Mouse (Mus musculus) CH12.LX (cell line): Measurements from ENCODE around the gene Wbp11. TPM values are rescaled to one million over a fixed set of nuclear protein-coding genes. Genes with fewer than 3 reads are reported as not detected.

Source experiments
- DNase-seq: peaks from one replicate; pipeline ENCODE4 v3.0.0-alpha.2; 2013; ENCODE audit errors: extremely low read depth
- H3K27ac ChIP-seq: 2 replicates; pipeline ENCODE4 v1.5.1; 2012; ENCODE audit warnings: low read depth, mild to moderate bottlenecking, control low read depth, moderate library complexity; ENCODE audit not compliant: insufficient read depth
- H3K27me3 ChIP-seq: replicated peaks from 2 replicates; pipeline ENCODE3; 2012; ENCODE audit warnings: inconsistent platforms
- H3K36me3 ChIP-seq, 2 experiments: replicated peaks in 1 of 2; 2 replicates each; pipeline versions ENCODE3 to v1.6.1; 2012; ENCODE audit warnings: inconsistent platforms in 1 of 2, low read length in 1 of 2, mild to moderate bottlenecking in 1 of 2, mixed read lengths in 1 of 2, moderate library complexity in 1 of 2; ENCODE audit not compliant: control insufficient read depth in 1 of 2, insufficient read depth in 1 of 2
- H3K4me1 ChIP-seq, 2 experiments: 2 replicates each; pipeline ENCODE4 v1.6.1; 2012; ENCODE audit warnings: inconsistent platforms in 1 of 2, moderate library complexity in 1 of 2; ENCODE audit not compliant: insufficient read depth in 2 of 2, control insufficient read depth in 1 of 2
- H3K4me2 ChIP-seq: 2 replicates; pipeline ENCODE4 v1.6.1; 2012; ENCODE audit warnings: low read depth, mild to moderate bottlenecking, control low read depth; ENCODE audit not compliant: poor library complexity, insufficient read depth, severe bottlenecking
- H3K4me3 ChIP-seq, 3 experiments: fragments of 150-350 bp in 1 of 3; sonication (generic) in 1 of 3; replicated peaks in 1 of 3; 2 replicates each; pipeline versions ENCODE3 to v1.5.1; 2011 to 2012; ENCODE audit warnings: low read depth in 2 of 3, low read length in 2 of 3, mild to moderate bottlenecking in 2 of 3, moderate library complexity in 2 of 3, control low read depth in 1 of 3, improper control_type of control experiment in 1 of 3, inconsistent platforms in 1 of 3, mixed read lengths in 1 of 3; ENCODE audit not compliant: poor library complexity in 1 of 3
- H3K79me2 ChIP-seq: replicated peaks from 2 replicates; pipeline ENCODE4 v1.6.1; 2012; ENCODE audit warnings: mild to moderate bottlenecking, moderate library complexity; ENCODE audit not compliant: control insufficient read depth, poor library complexity, insufficient read depth, severe bottlenecking; ENCODE audit errors: extremely low read depth
- H3K9ac ChIP-seq: 2 replicates; pipeline ENCODE4 v1.6.1; 2012; ENCODE audit warnings: low read depth, mild to moderate bottlenecking, control low read depth, moderate library complexity; ENCODE audit not compliant: insufficient read depth
- H3K9me3 ChIP-seq: replicated peaks from 2 replicates; pipeline ENCODE3; 2012; ENCODE audit warnings: low read length, inconsistent platforms, mixed read lengths
- BHLHE40 ChIP-seq: IDR thresholded peaks from 2 replicates; pipeline ENCODE4 v1.6.1; 2011; ENCODE audit warnings: mild to moderate bottlenecking, low read depth, low read length, improper control_type of control experiment
- CHD1 ChIP-seq: IDR thresholded peaks from 2 replicates; pipeline ENCODE4 v1.6.1; 2012; ENCODE audit warnings: low read depth, low read length, improper control_type of control experiment, inconsistent platforms
- CHD2 ChIP-seq: IDR thresholded peaks from 2 replicates; pipeline ENCODE4 v1.6.1; 2011; ENCODE audit warnings: low read length, improper control_type of control experiment
- CTCF ChIP-seq, 2 experiments: IDR thresholded peaks in 1 of 2; conservative IDR thresholded peaks in 1 of 2; 2 replicates each; pipeline ENCODE4 v1.5.1; 2011 to 2012; ENCODE audit warnings: low read depth in 2 of 2, low read length in 2 of 2, improper control_type of control experiment in 1 of 2, inconsistent platforms in 1 of 2, mild to moderate bottlenecking in 1 of 2, moderate library complexity in 1 of 2
- E2F4 ChIP-seq: IDR thresholded peaks from 2 replicates; pipeline ENCODE4 v1.6.1; 2011; ENCODE audit warnings: low read depth, low read length, improper control_type of control experiment; ENCODE audit not compliant: insufficient replicate concordance
- ELF1 ChIP-seq: IDR thresholded peaks from 2 replicates; pipeline ENCODE4 v1.6.1; 2014; ENCODE audit warnings: low read depth, mild to moderate bottlenecking, inconsistent platforms, low read length, improper control_type of control experiment
- EP300 ChIP-seq: IDR thresholded peaks from 2 replicates; pipeline ENCODE4 v1.6.1; 2011; ENCODE audit warnings: low read length, improper control_type of control experiment
- ETS1 ChIP-seq: conservative IDR thresholded peaks from 2 replicates; pipeline ENCODE4 v1.6.1; 2012; ENCODE audit warnings: low read depth, mild to moderate bottlenecking, inconsistent platforms, low read length, improper control_type of control experiment, moderate library complexity
- GABPA ChIP-seq: IDR thresholded peaks from 2 replicates; pipeline ENCODE4 v1.6.1; 2012; ENCODE audit warnings: low read depth, low read length, improper control_type of control experiment, inconsistent platforms; ENCODE audit not compliant: insufficient replicate concordance
- HCFC1 ChIP-seq: IDR thresholded peaks from 2 replicates; pipeline ENCODE4 v1.6.1; 2012; ENCODE audit warnings: low read depth, mild to moderate bottlenecking, inconsistent platforms, low read length, improper control_type of control experiment
- IRF4 ChIP-seq: IDR thresholded peaks from 2 replicates; pipeline ENCODE4 v1.6.1; 2014; ENCODE audit warnings: low read depth, mild to moderate bottlenecking, inconsistent platforms, low read length, improper control_type of control experiment
- JUN ChIP-seq: IDR thresholded peaks from 2 replicates; pipeline ENCODE4 v1.6.1; 2011; ENCODE audit warnings: low read depth, mild to moderate bottlenecking, low read length, improper control_type of control experiment, moderate library complexity; ENCODE audit not compliant: insufficient read depth
- JUND ChIP-seq: conservative IDR thresholded peaks from 2 replicates; pipeline ENCODE4 v1.6.1; 2011; ENCODE audit warnings: low read depth, low read length, improper control_type of control experiment
- MEF2A ChIP-seq: IDR thresholded peaks from 2 replicates; pipeline ENCODE4 v1.6.1; 2014; ENCODE audit warnings: low read depth, mild to moderate bottlenecking, inconsistent platforms, low read length, improper control_type of control experiment, borderline replicate concordance
- MXI1 ChIP-seq: IDR thresholded peaks from 2 replicates; pipeline ENCODE4 v1.6.1; 2011; ENCODE audit warnings: mild to moderate bottlenecking, low read depth, low read length, improper control_type of control experiment
- NELFE ChIP-seq: IDR thresholded peaks from 2 replicates; pipeline ENCODE4 v1.6.1; 2011; ENCODE audit warnings: low read depth, low read length, improper control_type of control experiment
- NRF1 ChIP-seq: IDR thresholded peaks from 2 replicates; pipeline ENCODE4 v1.6.1; 2014; ENCODE audit warnings: low read depth, mild to moderate bottlenecking, inconsistent platforms, low read length, improper control_type of control experiment, moderate library complexity
- PAX5 ChIP-seq: IDR thresholded peaks from 2 replicates; pipeline ENCODE4 v1.6.1; 2012; ENCODE audit warnings: low read length, inconsistent platforms, mixed read lengths
- POLR2AphosphoS2 ChIP-seq: IDR thresholded peaks from 2 replicates; pipeline ENCODE4 v1.6.1; 2011; ENCODE audit warnings: low read depth, low read length, improper control_type of control experiment
- RCOR1 ChIP-seq: conservative IDR thresholded peaks from 2 replicates; pipeline ENCODE4 v1.6.1; 2012; ENCODE audit warnings: low read depth, mild to moderate bottlenecking, inconsistent platforms, low read length, improper control_type of control experiment
- SMC3 ChIP-seq: IDR thresholded peaks from 2 replicates; pipeline ENCODE4 v1.6.1; 2011; ENCODE audit warnings: low read depth, low read length, improper control_type of control experiment
- TCF12 ChIP-seq: IDR thresholded peaks from 2 replicates; pipeline ENCODE4 v1.6.1; 2014; ENCODE audit warnings: low read depth, mild to moderate bottlenecking, inconsistent platforms, low read length, improper control_type of control experiment
- USF1 ChIP-seq: IDR thresholded peaks from 2 replicates; pipeline ENCODE4 v1.6.1; 2014; ENCODE audit warnings: low read depth, mild to moderate bottlenecking, inconsistent platforms, low read length, improper control_type of control experiment
- ZKSCAN1 ChIP-seq: IDR thresholded peaks from 2 replicates; pipeline ENCODE4 v1.6.1; 2012; ENCODE audit warnings: low read depth, inconsistent platforms, low read length, improper control_type of control experiment, borderline replicate concordance
- ZNF384 ChIP-seq: IDR thresholded peaks from 2 replicates; pipeline ENCODE4 v1.6.1; 2012; ENCODE audit warnings: low read depth, low read length, improper control_type of control experiment, inconsistent platforms
- dilution Hi-C: fragments of 300-500 bp; cut with MboI; formaldehyde crosslinking; loops from 2 replicates; pipeline ENCODE4 v1.14.3; 2020; ENCODE audit warnings: low sequenced_read_pairs; ENCODE audit not compliant: extremely low pct_unique_long_range_greater_than_20kb, extremely low pct_ligation_motif_present
- in situ Hi-C: fragments of 300-500 bp; cut with MboI; formaldehyde crosslinking; loops from 3 replicates; pipeline ENCODE4 v1.14.3; 2019; ENCODE audit warnings: low sequenced_read_pairs, low pct_ligation_motif_present, low pct_unique_long_range_greater_than_20kb, mixed read lengths
- polyA plus RNA-seq: library from polyadenylated mRNA; unstranded; fragments of >175 nt; gene quantifications from 2 replicates; pipeline ENCODE4 v1.2.1, GENCODE M21; 2012; ENCODE audit warnings: low read depth; ENCODE audit not compliant: insufficient read length
- total RNA-seq, 2 experiments: library from RNA; depleted of rRNA; stranded (reverse); fragments of 300-350 nt in 1 of 2; fragments of >200 nt in 1 of 2; gene quantifications; 2 replicates each; pipeline ENCODE4 v1.2.3; 2012 to 2014

Gene Wbp11
- total and polyA plus RNA-seq, 3 experiments: 27.7 to 189 (median 51.3) TPM

DNA sequence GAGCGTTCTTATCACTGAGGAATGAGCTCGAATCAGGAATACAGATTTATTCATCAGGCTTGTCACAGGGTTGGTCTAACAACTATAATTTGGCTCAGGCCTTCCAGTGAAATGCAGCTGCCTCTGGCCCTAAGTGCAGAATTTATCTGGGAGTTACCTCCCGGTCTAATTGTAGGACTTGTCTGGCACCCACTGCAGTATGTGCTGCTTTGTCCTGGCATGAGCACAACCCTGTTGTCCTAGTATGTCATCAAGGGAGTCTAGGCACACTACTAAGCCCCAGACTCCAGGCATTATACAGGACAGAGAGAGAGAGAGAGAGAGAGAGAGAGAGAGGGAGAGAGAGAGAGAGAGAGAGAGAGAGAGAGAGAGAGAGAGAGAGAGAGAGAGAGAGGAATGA lies 9.3 kb upstream of the Wbp11 start:
- H3K9ac ChIP-seq: no peak overlapping the region
- dilution Hi-C loops: no loop called here

DNA sequence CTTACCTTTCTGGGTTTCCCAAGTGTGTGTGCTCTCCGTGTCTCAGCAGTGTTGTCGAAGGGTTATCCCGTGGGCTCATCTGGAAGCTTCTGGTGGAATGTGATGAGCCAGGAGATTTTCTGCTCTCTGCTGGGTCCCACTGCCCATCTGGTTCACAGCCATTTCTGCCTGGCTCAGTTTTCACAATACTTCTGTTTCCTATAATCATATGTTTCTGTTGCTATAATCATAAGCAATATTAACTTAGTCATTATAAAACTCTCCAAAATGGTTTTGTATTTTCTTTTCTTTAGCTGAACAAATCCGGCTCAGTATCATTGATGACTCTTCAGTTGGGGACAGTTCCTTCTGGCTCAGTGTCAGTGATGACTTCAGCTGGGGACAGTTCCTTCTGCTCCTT lies 7.3 kb upstream of the Wbp11 start, which contains the start of gene Smco3:
Gene Smco3 (minus strand): TSS at position 101 of the 400 bp plus-strand sequence.
- in situ Hi-C loops (loop anchor here (10.0 kb wide), 1 partner anchor 129 kb away; no protein-coding TSS in a partner anchor), dilution Hi-C loops (no loop called here)
- no peak for DNase-seq
- Histone ChIP-seq H3K4me1 (peaks cover 8 to 38% of the 10 kb centered on the region in 2 experiments), H3K4me2 (no peak within 1 kb of the TSS), H3K79me2 (peaks cover 25% of the 10 kb centered on the region), H3K4me3 (no peak within 1 kb of the TSS), H3K27ac (no peak within 1 kb of the TSS), H3K27me3 (no peaks in the 10 kb centered on the region), H3K36me3 (peaks cover 36 to 63% of the 10 kb centered on the region in 2 experiments), H3K9ac (no peak within 1 kb of the TSS), H3K9me3 (no peaks in the 10 kb centered on the region)
- no peak for TF ChIP-seq CTCF (conservative IDR thresholded peaks at IDR 0.05 in 1 of 2, IDR thresholded peaks at IDR 0.05 in 1 of 2; ENCODE audit: low read depth in 2 of 2, low read length in 2 of 2)
- no peak for TF ChIP-seq NELFE

More for the DNA sequence above, 9.3 kb upstream of the Wbp11 start:
- no peak overlapping the region for H3K27ac ChIP-seq
- no peak overlapping the region for H3K4me3 ChIP-seq
- no peaks in the 10 kb centered on the region for H3K27me3 ChIP-seq
- H3K36me3 ChIP-seq: peaks cover 54 to 83% of the 10 kb centered on the region in 2 experiments
- no peaks in the 10 kb centered on the region for H3K9me3 ChIP-seq
- in situ Hi-C loops: loop anchor here (10.0 kb wide), 1 partner anchor 127 kb away; no protein-coding TSS in a partner anchor
- DNase-seq: no peak
- H3K4me2 ChIP-seq: no peak overlapping the region
- peaks cover 23% of the 10 kb centered on the region for H3K79me2 ChIP-seq
- TF ChIP-seq IRF4: no peak
- TF ChIP-seq NELFE: no peak
- no peak for TF ChIP-seq E2F4
- no peak for TF ChIP-seq ZKSCAN1
- TF ChIP-seq ETS1: no peak
- TF ChIP-seq JUND: no peak
- TF ChIP-seq BHLHE40: no peak
- TF ChIP-seq ELF1: no peak
- TF ChIP-seq POLR2AphosphoS2: no peak
- no peak for TF ChIP-seq MEF2A
- peaks cover 8 to 45% of the 10 kb centered on the region in 2 experiments for H3K4me1 ChIP-seq

DNA sequence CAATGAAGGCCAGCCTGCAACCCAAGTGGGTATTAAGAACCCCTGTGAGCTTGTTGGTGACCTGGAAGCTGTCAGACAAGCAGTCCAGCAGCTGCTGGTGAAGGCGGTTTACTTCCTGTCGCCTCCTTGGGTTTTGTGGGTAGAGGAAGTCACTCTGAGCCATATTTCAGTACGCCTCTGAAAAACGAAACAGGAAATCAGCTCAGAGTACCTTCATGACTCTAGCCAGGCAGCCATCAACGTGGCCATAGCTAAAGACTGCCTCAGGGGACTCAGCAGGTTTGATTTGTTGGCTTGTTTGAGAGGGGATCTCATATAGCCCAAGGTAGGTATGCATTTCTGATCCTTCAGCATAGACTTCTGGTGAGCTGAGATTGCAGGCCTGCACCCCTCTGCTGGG lies 3.7 kb upstream of the Wbp11 start:
- Histone ChIP-seq H3K9me3 (no peaks in the 10 kb centered on the region), H3K36me3 (peaks cover 17 to 32% of the 10 kb centered on the region in 2 experiments), H3K9ac (peak overlapping the region; percentile 99), H3K4me2 (peak overlapping the region; percentile 90), H3K4me3 (peak overlapping the region; percentile 64 to 91 (median 65)), H3K27me3 (no peaks in the 10 kb centered on the region), H3K4me1 (peaks cover 12 to 43% of the 10 kb centered on the region in 2 experiments), H3K27ac (peak overlapping the region; percentile 86), H3K79me2 (peaks cover 37% of the 10 kb centered on the region)
- DNase-seq: peak; percentile 91
- dilution Hi-C loops: no loop called here
- in situ Hi-C loops: loop anchor here (10.0 kb wide), 1 partner anchor 133 kb away; no protein-coding TSS in a partner anchor
- TF ChIP-seq MXI1 (peak; percentile 77; the same call in 1 of the 2 replicates), IRF4 (peak; percentile 70), PAX5 (no peak), GABPA (no peak), EP300 (no peak), CHD2 (peak; percentile 75; the same call in 1 of the 2 replicates), ZNF384 (no peak), TCF12 (peak; percentile 82), USF1 (no peak), CHD1 (no peak), MEF2A (no peak), RCOR1 (no peak), HCFC1 (peak; percentile 89), NRF1 (no peak; the same call in 1 of the 2 replicates), SMC3 (no peak), POLR2AphosphoS2 (peak; percentile 70; the same call in 1 of the 2 replicates), JUN (no peak; the same call in 1 of the 2 replicates)
